Mouse (Mus musculus) naive thymus-derived CD4-positive, alpha-beta T cell, adult 2 months (primary cell): ENCODE results near the gene Efna5.

Source experiments
- DNase-seq: peaks from one replicate; pipeline ENCODE4 v3.0.0-alpha.2; 2011; ENCODE audit warnings: low read depth

Efna5 gene

GRCm38 (mm10) chr17:62853741-62854140 lies 27.4 kb downstream of the Efna5 start:
- no peak for DNase-seq

GRCm38 (mm10) chr17:62852822-62853608 lies 28.1 kb downstream of the Efna5 start:
- no peak for DNase-seq

GRCm38 (mm10) chr17:62851268-62851667 lies 29.8 kb downstream of the Efna5 start:
- DNase-seq = no peak

- DNase-seq = no peak
Observed at GRCm38 (mm10) chr17:62850603-62851002, 30.5 kb downstream of the Efna5 start.

- DNase-seq = no peak
Observed at GRCm38 (mm10) chr17:62849676-62850075, 31.4 kb downstream of the Efna5 start.

- DNase-seq = no peak
Observed at GRCm38 (mm10) chr17:62845656-62846055, 35.5 kb downstream of the Efna5 start.

- no peak for DNase-seq
Observed at GRCm38 (mm10) chr17:62844329-62844728, 36.8 kb downstream of the Efna5 start.

GRCm38 (mm10) chr17:62837336-62837735 lies 43.8 kb downstream of the Efna5 start:
- no peak for DNase-seq

GRCm38 (mm10) chr17:62836598-62837106 lies 44.5 kb downstream of the Efna5 start:
- DNase-seq = no peak

- no peak for DNase-seq
Observed at GRCm38 (mm10) chr17:62832550-62833127, 48.5 kb downstream of the Efna5 start.

GRCm38 (mm10) chr17:62827549-62827948 lies 53.6 kb downstream of the Efna5 start:
- no peak for DNase-seq

- no peak for DNase-seq
Observed at GRCm38 (mm10) chr17:62821219-62821618, 59.9 kb downstream of the Efna5 start.

- no peak for DNase-seq
Observed at GRCm38 (mm10) chr17:62819931-62820330, 61.2 kb downstream of the Efna5 start.

- peak; percentile 43 for DNase-seq
Observed at GRCm38 (mm10) chr17:62818821-62819220, 62.3 kb downstream of the Efna5 start.

- no peak for DNase-seq
Observed at GRCm38 (mm10) chr17:62818337-62818736, 62.8 kb downstream of the Efna5 start.

GRCm38 (mm10) chr17:62816879-62817278 lies 64.2 kb downstream of the Efna5 start:
- DNase-seq = no peak

- no peak for DNase-seq
Observed at GRCm38 (mm10) chr17:62813461-62813860, 67.7 kb downstream of the Efna5 start.

- DNase-seq = no peak
Observed at GRCm38 (mm10) chr17:62807891-62808290, 73.2 kb downstream of the Efna5 start.

- no peak for DNase-seq
Observed at GRCm38 (mm10) chr17:62806646-62807045, 74.5 kb downstream of the Efna5 start.

GRCm38 (mm10) chr17:62802748-62803147 lies 78.4 kb downstream of the Efna5 start:
- DNase-seq = no peak

GRCm38 (mm10) chr17:62797272-62797671 lies 83.8 kb downstream of the Efna5 start:
- DNase-seq = no peak

GRCm38 (mm10) chr17:62789291-62790290 lies 91.5 kb downstream of the Efna5 start:
- no peak for DNase-seq
